Mouse (Mus musculus) lung, postnatal 0 days (tissue): Measurements from ENCODE around the gene 2810006K23Rik.

Experiments used
- CTCF ChIP-seq: IDR thresholded peaks from 2 replicates; pipeline ENCODE4 v1.5.1; 2016; ENCODE audit warnings: antibody characterized with exemption, mild to moderate bottlenecking
- EP300 ChIP-seq: IDR thresholded peaks from 2 replicates; pipeline ENCODE4 v1.6.1; 2016; ENCODE audit warnings: antibody characterized with exemption, mild to moderate bottlenecking, control low read depth

DNA sequence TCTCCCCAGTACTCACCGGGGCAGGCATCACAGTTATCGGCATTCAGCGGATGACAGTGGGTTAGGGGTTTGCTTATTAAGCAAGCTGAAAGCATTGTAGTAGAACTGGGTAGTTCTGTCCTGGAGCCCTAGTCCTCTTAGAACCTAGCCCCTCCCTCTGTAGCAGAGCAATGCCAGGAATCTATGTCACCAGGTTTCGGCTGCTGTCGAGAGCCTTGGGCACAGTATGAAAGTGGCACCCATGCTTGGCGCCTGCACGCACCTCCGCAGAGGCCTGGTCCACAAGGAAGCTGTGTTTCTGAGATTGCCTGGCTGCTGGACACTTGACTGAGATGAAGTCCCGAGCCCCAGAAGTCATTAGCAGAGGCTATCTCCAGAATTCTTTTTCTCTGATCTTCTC, 9.2 kb downstream of the 2810006K23Rik start:
- TF ChIP-seq CTCF (no peak), EP300 (no peak)
